ENCODE assay signal across 11 mouse cellular contexts in genomic region chr6:134140718-134141615, GRCm38 (mm10).
DNase-seq lines count a peak whose midpoint lies in the region; ATAC-seq and TF ChIP-seq lines count a peak whose summit lies in the region.
"Had no signal": no experiment of that assay in that cellular context is flagged by ENCODE, and none has a peak within 500 bp of the region (broad histone marks: within the 10 kb centered on the region; RNA-seq: fewer than 3 reads in every experiment).

No protein-coding gene starts in this region.

- no peaks in the 10 kb centered on the region for H3K9me3 ChIP-seq in intestine, postnatal 0 days (ENCODE audit: control insufficient read depth)
- no peaks in the 10 kb centered on the region for H3K9me3 ChIP-seq in stomach, postnatal 0 days (ENCODE audit: control insufficient read depth, low read length)
- H3K9me3 ChIP-seq: forebrain, embryonic 15.5 days; hindbrain, embryonic 12.5 days had no signal

- no peak for ATAC-seq in intestine, postnatal 0 days
- no peak for ATAC-seq in stomach, postnatal 0 days (ENCODE audit: low FRiP score, low TSS enrichment)
- no peak for ATAC-seq in monocyte, adult 5-6 weeks (replicated peaks; ENCODE audit: insufficient number of reproducible peaks, low FRiP score, low TSS enrichment, poor library complexity, severe bottlenecking)
- ATAC-seq: forebrain, embryonic 15.5 days had no signal

- no peak overlapping the region for H3K9ac ChIP-seq in intestine, postnatal 0 days (ENCODE audit: low read depth, low read length)
- peak overlapping the region; percentile 13 for H3K9ac ChIP-seq in stomach, postnatal 0 days (ENCODE audit: low read length)
- H3K9ac ChIP-seq: forebrain, embryonic 15.5 days; hindbrain, embryonic 12.5 days had no signal

- WGBS in lung, adult 2 months = 70% methylated on average over 16 of the region's 16 CpGs
- WGBS in intestine, postnatal 0 days = 61% methylated on average over 16 of the region's 16 CpGs
- 57% methylated on average over 16 of the region's 16 CpGs for WGBS in stomach, postnatal 0 days

- peaks cover 12% of the 10 kb centered on the region for H3K4me1 ChIP-seq in lung, adult 2 months (ENCODE audit: control insufficient read depth, insufficient read depth, low read length)
- H3K4me1 ChIP-seq in intestine, postnatal 0 days (replicated peaks; ENCODE audit: control insufficient read depth, insufficient read depth, low read length) = peaks cover 15% of the 10 kb centered on the region
- peaks cover 7% of the 10 kb centered on the region; the same call in 1 of the 2 replicates for H3K4me1 ChIP-seq in stomach, postnatal 0 days (replicated peaks; ENCODE audit: control insufficient read depth, insufficient read depth)

- H3K27ac ChIP-seq in intestine, postnatal 0 days (ENCODE audit: low read depth, low read length) = no peak overlapping the region; the same call in 1 of the 2 replicates
- H3K27ac ChIP-seq in stomach, postnatal 0 days (replicated peaks) = peak overlapping the region; percentile 30; the same call in 1 of the 2 replicates
- H3K27ac ChIP-seq: forebrain, embryonic 15.5 days; hindbrain, embryonic 12.5 days had no signal

- no peak for TF ChIP-seq CTCF in lung, adult 2 months (IDR thresholded peaks at IDR 0.05; ENCODE audit: insufficient read depth, low read length)
- peak; percentile 25 for TF ChIP-seq CTCF in intestine, postnatal 0 days (IDR thresholded peaks at IDR 0.05; ENCODE audit: low read depth)
- TF ChIP-seq CTCF in stomach, postnatal 0 days (IDR thresholded peaks at IDR 0.05; ENCODE audit: low read depth) = peak; percentile 25

- intact Hi-C loops in gastrocnemius, postnatal 36 days (cut with DNase I) = no loop called here

- no peak overlapping the region for H3K4me2 ChIP-seq in intestine, postnatal 0 days (replicated peaks; ENCODE audit: low read depth)
- H3K4me2 ChIP-seq in stomach, postnatal 0 days (replicated peaks; ENCODE audit: low read depth) = no peak overlapping the region
- H3K4me2 ChIP-seq: forebrain, embryonic 15.5 days; hindbrain, embryonic 12.5 days had no signal

- DNase-seq in gastrocnemius, postnatal 25 days = peak; percentile 33
- DNase-seq in gastrocnemius, postnatal 36 days = no peak
- DNase-seq in lung, postnatal 10 days = peak; percentile 39
- DNase-seq in lung, adult 2 months = no peak
- DNase-seq in stomach, postnatal 0 days (ENCODE audit: low spot score) = no peak
- DNase-seq in gastrocnemius, postnatal 4 days (ENCODE audit: low spot score in 2 of 2) = no peak
- DNase-seq: cerebellum, postnatal 25 days had no signal

- no peak overlapping the region for H3K4me3 ChIP-seq in lung, adult 2 months (replicated peaks; ENCODE audit: extremely low read depth, low read depth, low read length)
- no peak overlapping the region for H3K4me3 ChIP-seq in intestine, postnatal 0 days (ENCODE audit: low read depth, low read length)
- H3K4me3 ChIP-seq in stomach, postnatal 0 days (ENCODE audit: low read depth, low read length) = no peak overlapping the region
- H3K4me3 ChIP-seq: forebrain, embryonic 15.5 days; hindbrain, embryonic 12.5 days had no signal

- H3K36me3 ChIP-seq in intestine, postnatal 0 days (ENCODE audit: control insufficient read depth, insufficient read depth) = 0 out of 2 replicates have a peak, but pooled peaks cover 3% of the 10 kb centered on the region
- H3K36me3 ChIP-seq in stomach, postnatal 0 days (ENCODE audit: control insufficient read depth, insufficient read depth, low read length) = no peaks in the 10 kb centered on the region
- H3K36me3 ChIP-seq: forebrain, embryonic 15.5 days; hindbrain, embryonic 12.5 days had no signal

- no peaks in the 10 kb centered on the region for H3K27me3 ChIP-seq in intestine, postnatal 0 days (replicated peaks; ENCODE audit: control insufficient read depth, insufficient read depth, low read length)
- no peaks in the 10 kb centered on the region for H3K27me3 ChIP-seq in stomach, postnatal 0 days (ENCODE audit: control insufficient read depth, insufficient read depth, low read length)
- H3K27me3 ChIP-seq: forebrain, embryonic 15.5 days; hindbrain, embryonic 12.5 days had no signal

- no peak for TF ChIP-seq POLR2A in lung, adult 2 months (IDR thresholded peaks at IDR 0.05; ENCODE audit: borderline replicate concordance, extremely low read depth, low read depth, low read length)

- TF ChIP-seq EP300 in stomach, postnatal 0 days (optimal IDR thresholded peaks at IDR 0.05) = no peak

Comparison
In these comparisons a context has a peak if more than half of its experiments do, and no peak if none do; other contexts are left out.
1. DNase-seq: peak in gastrocnemius, postnatal 25 days (single experiment) and lung, postnatal 10 days (single experiment); none in gastrocnemius, postnatal 36 days (0 of 2), lung, adult 2 months (single experiment), stomach, postnatal 0 days (single experiment) and gastrocnemius, postnatal 4 days (0 of 2).